Mouse (Mus musculus) midbrain, embryonic 14.5 days (tissue): ENCODE measurements around the gene Gm16405. TPM values are rescaled to one million over a fixed set of nuclear protein-coding genes. Genes with fewer than 3 reads are reported as not detected.
"Not testable (repeated sequence)": the region's sequence is repeated elsewhere in the genome, so short reads cannot be mapped to it uniquely, and the experiment has no call there.

ENCODE experiments used
- ATAC-seq: fragments of 200-750 bp; cut with Nextera tagmentation; 2 replicates; pipeline ENCODE4 v1.8.0; 2017; ENCODE audit warnings: moderate number of reproducible peaks, moderate library complexity; ENCODE audit not compliant: low FRiP score, low TSS enrichment
- DNase-seq: peaks from one replicate; pipeline ENCODE4 v3.0.0-alpha.2; 2015
- H3K27ac ChIP-seq: fragments of 300-500 bp; sonication (generic); replicated peaks from 2 replicates; pipeline ENCODE4 v1.5.1; 2014; ENCODE audit warnings: mild to moderate bottlenecking, low read depth, low read length, moderate library complexity
- H3K27me3 ChIP-seq: fragments of 300-500 bp; sonication (generic); 2 replicates; pipeline ENCODE4 v1.6.1; 2014; ENCODE audit warnings: low read length, control low read depth, mixed read lengths; ENCODE audit not compliant: control insufficient read depth, insufficient read depth
- H3K36me3 ChIP-seq: fragments of 300-500 bp; sonication (generic); 2 replicates; pipeline ENCODE4 v1.6.1; 2014; ENCODE audit warnings: low read length, control low read depth; ENCODE audit not compliant: control insufficient read depth, insufficient read depth
- H3K4me1 ChIP-seq: fragments of 300-500 bp; sonication (generic); 2 replicates; pipeline ENCODE4 v1.6.1; 2014; ENCODE audit warnings: mild to moderate bottlenecking, antibody characterized with exemption, low read length, control low read depth; ENCODE audit not compliant: control insufficient read depth, insufficient read depth
- H3K4me2 ChIP-seq: fragments of 300-500 bp; sonication (generic); 2 replicates; pipeline ENCODE4 v1.6.1; 2014; ENCODE audit warnings: mild to moderate bottlenecking, low read length, moderate library complexity
- H3K4me3 ChIP-seq: fragments of 300-500 bp; sonication (generic); replicated peaks from 2 replicates; pipeline ENCODE4 v1.5.1; 2014; ENCODE audit warnings: low read depth, low read length
- H3K9ac ChIP-seq: fragments of 300-500 bp; sonication (generic); replicated peaks from 2 replicates; pipeline ENCODE4 v1.6.1; 2014; ENCODE audit warnings: mild to moderate bottlenecking, low read length, moderate library complexity
- H3K9me3 ChIP-seq: fragments of 300-500 bp; sonication (generic); 2 replicates; pipeline ENCODE4 v1.6.1; 2016; ENCODE audit warnings: low read length, control low read depth, mixed read lengths; ENCODE audit not compliant: control insufficient read depth
- WGBS: fragments of 180-500 bp; shearing (Covaris S2); extraction: QIAGEN DNeasy Blood & Tissue Kit; methylation state at CpG from one replicate; pipeline ENCODE4 v1.1.7; 2014; 5-methylcytosine and 5-hydroxymethylcytosine counted together
- polyA plus RNA-seq: library from polyadenylated mRNA; unstranded; fragments of >200 nt; fragmentation: Nextera tagmentation; extraction: Ambion mirVana; gene quantifications from 2 replicates; pipeline ENCODE4 v1.2.1, GENCODE M21; 2014

Gene Gm16405
- polyA plus RNA-seq = not detected in 2 replicates

GRCm38 (mm10) chrX:54530908-54531307, at the start of gene Gm16405:
Gene Gm16405, plus strand, starts transcription at chrX:54531208.
- H3K27ac ChIP-seq, H3K9ac ChIP-seq, H3K4me1 ChIP-seq, H3K4me3 ChIP-seq, H3K27me3 ChIP-seq, ATAC-seq, H3K36me3 ChIP-seq, H3K4me2 ChIP-seq, DNase-seq, H3K9me3 ChIP-seq: not testable (repeated sequence)
- no CpG with 5 or more reads among the region's 7 CpGs for WGBS

Other genes with a start within 250 kb of the Gm16405 start
- not detected in 2 replicates for gene Gm16430, start 91.0 kb downstream of the Gm16405 start, polyA plus RNA-seq